Mouse (Mus musculus) adrenal gland, adult 2 months (tissue): ENCODE measurements around the gene Plxna4. TPM values are rescaled to one million over a fixed set of nuclear protein-coding genes. Genes with fewer than 3 reads are reported as not detected.
A peak's percentile ranks its signal among the peaks of the same experiment; 100 is the strongest.

Experiments used
- DNase-seq: peaks from one replicate; pipeline ENCODE4 v3.0.0; 2021
- polyA plus RNA-seq: library from polyadenylated mRNA; depleted of rRNA; stranded (reverse); fragments of >200 nt; gene quantifications from 2 replicates; pipeline ENCODE4 v1.2.3, GENCODE M21; 2012
- total RNA-seq, 2 experiments: library from RNA; stranded (reverse); gene quantifications; 2 replicates each; pipeline ENCODE4 v1.2.3; 2021

Gene Plxna4
- total and polyA plus RNA-seq, 3 experiments: 1.7 to 6.4 (median 4.9) TPM

- DNase-seq: peak; percentile 66
Observed at GRCm38 (mm10) chr6:32346015-32346414, 242.0 kb downstream of the Plxna4 start.

DNA sequence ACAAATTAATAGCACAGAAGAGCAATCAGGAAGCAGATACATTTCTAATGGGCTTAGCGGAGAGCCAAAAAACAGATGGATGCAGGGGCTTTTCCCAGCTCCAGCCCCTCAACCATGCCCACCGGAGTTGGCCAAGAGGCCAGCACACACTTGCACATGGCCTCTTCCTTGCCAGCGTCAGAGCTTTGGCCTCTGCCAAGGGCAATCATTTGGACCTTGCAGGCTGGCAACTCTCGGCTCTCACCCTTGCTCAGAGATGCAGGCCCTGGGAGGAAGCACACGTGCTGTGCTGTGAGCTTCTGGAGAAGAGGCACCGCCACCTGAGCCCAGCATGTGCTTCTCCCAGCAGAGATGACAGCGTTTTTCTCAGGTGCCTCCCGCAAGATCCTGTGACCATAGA is 245.3 kb downstream of the Plxna4 start:
- no peak for DNase-seq

- no peak for DNase-seq
Observed at GRCm38 (mm10) chr6:32342272-32342671, 245.7 kb downstream of the Plxna4 start.

GRCm38 (mm10) chr6:32338416-32338943 is 249.5 kb downstream of the Plxna4 start:
- DNase-seq: no peak

DNA sequence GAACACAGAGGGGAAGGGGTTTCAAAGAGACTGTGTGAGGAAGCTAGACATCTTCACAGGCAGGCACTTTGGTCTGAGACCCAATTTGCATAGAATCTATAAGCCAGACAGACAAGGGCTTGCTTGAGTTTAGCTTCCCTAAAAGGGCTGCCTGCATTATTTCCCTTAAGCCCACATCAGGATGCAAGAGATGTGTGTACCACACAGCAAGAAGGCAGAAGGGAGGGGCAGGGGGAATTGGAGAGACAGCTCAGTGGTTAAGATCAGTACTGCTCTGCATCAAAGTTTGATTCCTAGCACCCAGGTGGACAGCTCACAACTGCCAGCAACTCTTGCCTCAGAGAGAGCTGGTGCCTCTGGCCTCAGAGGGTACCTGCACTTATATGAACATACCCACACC is 256.7 kb downstream of the Plxna4 start:
- DNase-seq: no peak

GRCm38 (mm10) chr6:32330034-32330795 is 257.8 kb downstream of the Plxna4 start:
- no peak for DNase-seq

GRCm38 (mm10) chr6:32328028-32328427 is 260.0 kb downstream of the Plxna4 start:
- DNase-seq: peak; percentile 77

- DNase-seq: no peak
Observed at GRCm38 (mm10) chr6:32327173-32327572, 260.8 kb downstream of the Plxna4 start.

GRCm38 (mm10) chr6:32326406-32326805 is 261.6 kb downstream of the Plxna4 start:
- no peak for DNase-seq

- no peak for DNase-seq
Observed at GRCm38 (mm10) chr6:32325851-32326250, 262.1 kb downstream of the Plxna4 start.

DNA sequence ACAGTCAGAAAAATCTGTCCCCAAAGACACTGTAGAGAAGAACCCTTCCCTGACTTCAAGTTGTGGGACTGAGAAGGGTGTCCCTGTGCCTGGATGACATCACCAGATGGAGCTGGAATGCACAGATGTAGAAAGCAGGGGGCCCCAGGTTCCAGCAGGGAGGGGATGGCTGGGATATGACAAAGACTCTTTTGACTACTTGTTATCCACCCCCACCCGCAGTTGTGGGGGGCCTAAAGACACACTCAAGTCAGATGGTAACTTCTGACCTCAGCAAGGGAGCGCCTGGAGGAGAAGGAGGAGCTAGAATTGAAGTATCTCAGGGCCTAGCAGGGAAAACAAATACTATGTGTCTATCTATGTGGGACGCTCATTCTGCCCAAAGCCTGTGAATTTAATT is 266.8 kb downstream of the Plxna4 start:
- DNase-seq: no peak

- peak; percentile 33 for DNase-seq
Observed at GRCm38 (mm10) chr6:32320254-32320653, 267.7 kb downstream of the Plxna4 start.

- DNase-seq: no peak
Observed at GRCm38 (mm10) chr6:32317470-32317869, 270.5 kb downstream of the Plxna4 start.

GRCm38 (mm10) chr6:32315011-32315450 is 273.0 kb downstream of the Plxna4 start:
- DNase-seq: no peak

DNA sequence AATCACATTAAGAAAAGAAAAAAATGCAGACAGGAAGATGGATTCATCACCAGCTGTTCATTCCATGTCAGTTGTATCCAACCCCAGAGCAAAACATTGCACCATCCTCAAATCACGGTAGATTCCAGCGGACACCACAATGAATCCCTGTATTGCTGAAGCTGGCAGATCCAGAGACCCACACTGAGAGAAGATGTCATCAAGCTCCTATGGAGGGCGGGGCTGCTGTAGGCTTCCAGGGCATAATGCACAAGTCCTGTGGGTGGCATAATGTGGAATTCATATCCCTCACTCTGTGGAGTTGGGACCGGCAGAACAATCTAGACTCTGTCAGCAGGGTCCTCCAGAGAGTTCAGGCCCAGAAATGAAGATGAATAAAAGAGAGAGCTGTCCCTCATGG is 278.8 kb downstream of the Plxna4 start:
- no peak for DNase-seq

- no peak for DNase-seq
Observed at GRCm38 (mm10) chr6:32300611-32301010, 287.4 kb downstream of the Plxna4 start.

- no peak for DNase-seq
Observed at GRCm38 (mm10) chr6:32281457-32281856, 306.5 kb downstream of the Plxna4 start.

DNA sequence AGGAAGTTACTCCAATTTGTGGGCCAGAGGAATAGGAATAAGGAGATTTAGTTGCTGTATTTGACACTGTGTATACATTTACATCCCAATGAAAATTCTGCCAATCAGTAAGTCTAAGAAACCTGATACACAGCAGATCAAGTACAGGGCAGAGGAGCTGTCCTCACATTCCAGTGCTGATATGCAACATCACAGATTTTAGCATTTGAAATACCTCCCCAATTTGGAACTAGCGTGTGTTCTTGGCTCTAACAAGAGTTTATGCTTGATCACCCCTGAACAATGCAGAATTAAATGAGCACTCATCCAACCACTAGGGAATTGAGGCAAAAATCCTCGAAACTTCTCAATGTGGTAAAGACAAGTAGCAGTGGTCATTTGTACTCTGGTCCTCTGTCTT is 307.3 kb downstream of the Plxna4 start:
- DNase-seq: no peak

- DNase-seq: peak; percentile 43
Observed at GRCm38 (mm10) chr6:32271463-32271862, 316.5 kb downstream of the Plxna4 start.

- peak; percentile 5 for DNase-seq
Observed at GRCm38 (mm10) chr6:32266085-32266484, 321.9 kb downstream of the Plxna4 start.

DNA sequence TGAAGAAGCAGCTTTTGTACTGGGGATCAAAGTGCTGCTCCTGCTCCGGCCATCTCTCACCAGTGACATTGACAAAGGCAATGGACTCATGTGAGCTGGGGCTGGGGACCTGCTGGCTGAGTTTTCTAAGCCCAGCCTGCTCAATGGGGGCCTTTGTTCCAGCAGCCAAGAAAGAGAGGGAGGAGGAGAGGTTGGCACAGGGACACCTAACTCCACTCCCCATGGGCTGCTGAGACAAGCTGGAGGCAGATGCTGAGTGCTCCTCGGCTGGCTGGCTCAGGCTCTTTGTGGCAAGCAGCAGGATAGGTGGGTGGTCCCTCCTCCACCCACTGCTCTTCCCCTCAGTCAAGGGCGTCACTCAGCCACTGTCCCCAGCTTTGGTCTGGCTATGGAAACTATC is 326.7 kb downstream of the Plxna4 start:
- no peak for DNase-seq

DNA sequence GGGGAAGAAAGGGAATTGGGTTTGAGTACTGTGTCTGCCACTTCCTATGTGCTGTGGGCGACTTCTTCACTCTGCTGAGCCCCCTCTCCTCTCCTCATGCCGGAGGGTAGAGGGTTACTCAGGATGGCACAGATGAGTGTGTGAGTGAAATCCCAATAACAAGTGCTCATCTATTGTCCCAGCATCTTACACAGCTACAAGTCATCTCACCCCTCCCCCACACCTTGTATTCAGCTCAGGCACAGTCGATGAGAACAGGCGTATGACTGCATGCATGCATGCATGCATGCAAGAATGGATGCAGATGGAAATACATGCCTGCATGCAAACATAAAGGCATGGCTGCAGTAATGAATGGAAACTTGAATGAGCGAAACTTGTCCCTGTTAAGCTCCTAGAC is 327.7 kb downstream of the Plxna4 start:
- DNase-seq: no peak

DNA sequence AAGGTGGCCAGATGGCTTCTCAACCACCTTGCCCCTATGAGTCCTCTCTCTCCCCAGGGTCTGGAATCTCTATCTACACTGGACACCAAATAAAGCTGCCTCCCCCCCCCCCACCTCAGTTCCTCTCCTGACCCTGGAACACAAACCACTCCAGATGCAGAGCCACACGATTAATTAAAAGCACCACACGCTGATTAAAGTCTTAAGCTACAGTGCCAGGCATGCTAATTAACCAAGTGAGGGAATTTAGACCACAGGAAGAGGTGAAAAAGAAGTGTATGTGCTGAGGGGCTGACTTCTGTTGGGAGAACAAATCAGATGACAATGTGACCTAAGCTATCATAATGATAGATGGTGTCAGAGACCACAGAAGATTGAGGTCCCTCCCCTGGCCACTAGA is 332.8 kb downstream of the Plxna4 start:
- no peak for DNase-seq

DNA sequence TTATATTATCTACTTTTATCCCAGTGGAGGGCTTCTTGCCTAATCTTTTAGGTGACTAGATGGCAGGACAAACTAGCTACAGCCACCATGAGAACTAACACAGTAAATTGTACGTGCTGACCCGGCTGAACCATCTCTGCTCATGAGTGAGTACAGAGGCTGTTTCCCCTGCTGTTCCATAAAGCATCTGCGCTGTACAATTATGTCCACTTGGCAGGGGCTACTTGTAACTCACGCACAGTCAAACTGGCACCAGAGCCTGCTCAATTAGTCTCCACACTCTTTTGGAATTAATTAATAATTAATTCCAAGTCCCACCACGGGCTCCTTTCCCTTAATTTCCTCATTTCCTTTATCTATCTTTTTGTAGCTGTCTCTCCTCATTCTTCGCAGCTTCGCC is 335.8 kb downstream of the Plxna4 start:
- DNase-seq: no peak
